Mouse (Mus musculus): ENCODE results near the gene Eif2b1. TPM values are rescaled to one million over a fixed set of nuclear protein-coding genes. Genes with fewer than 3 reads are reported as not detected.
A peak's percentile ranks its signal among the peaks of the same experiment; 100 is the strongest.
"Not testable (repeated sequence)": the region's sequence is repeated elsewhere in the genome, so short reads cannot be mapped to it uniquely, and the experiment has no call there.

The Eif2b1 gene
- polyA plus RNA-seq (2015; fragmentation: Nextera tagmentation; extraction: Ambion mirVana), result 68.1 and 71.3 TPM in 2 replicates

GRCm38 (mm10) chr5:124578633-124579317 lies at the start of gene Eif2b1, which contains the start of gene Gtf2h3:
TSS of gene Eif2b1 (minus strand) at chr5:124579131.
TSS of gene Gtf2h3 (plus strand) at chr5:124579140.
- WGBS, result under 1% methylated on average over 51 of the region's 51 CpGs
- Histone ChIP-seq H3K27ac (peak within 1 kb of the TSS; percentile 24; the same call in 1 of the 2 replicates), H3K4me2 (peak within 1 kb of the TSS; percentile 83), H3K9me3 (no peaks in the 10 kb centered on the region), H3K36me3 (peaks cover 50% of the 10 kb centered on the region), H3K4me3 (peak within 1 kb of the TSS; percentile 79), H3K4me1 (peaks cover 27% of the 10 kb centered on the region), H3K27me3 (no peaks in the 10 kb centered on the region), H3K9ac (peak within 1 kb of the TSS; percentile 60)
- peak; percentile 85 for ATAC-seq (ENCODE audit: insufficient number of reproducible peaks, low FRiP score, low TSS enrichment, low read depth)

GRCm38 (mm10) chr5:124624291-124624690 lies 45.4 kb upstream of the Eif2b1 start:
- H3K27me3 ChIP-seq, result no peaks in the 10 kb centered on the region
- ATAC-seq (ENCODE audit: insufficient number of reproducible peaks, low FRiP score, low TSS enrichment, low read depth), result no peak
- H3K9me3 ChIP-seq, result no peaks in the 10 kb centered on the region
- H3K4me3 ChIP-seq, result no peak overlapping the region
- WGBS, result 81% methylated on average over 9 of the region's 9 CpGs
- no peak overlapping the region for H3K4me2 ChIP-seq
- no peak overlapping the region for H3K27ac ChIP-seq
- H3K9ac ChIP-seq, result no peak overlapping the region
- peaks cover 7% of the 10 kb centered on the region for H3K4me1 ChIP-seq
- H3K36me3 ChIP-seq, result no peaks in the 10 kb centered on the region

- 83% methylated on average over 15 of the region's 15 CpGs for WGBS
- peaks cover under 1% of the 10 kb centered on the region for H3K4me1 ChIP-seq
- H3K4me2 ChIP-seq, result no peak overlapping the region
- no peak overlapping the region for H3K4me3 ChIP-seq
- no peaks in the 10 kb centered on the region for H3K27me3 ChIP-seq
- no peaks in the 10 kb centered on the region for H3K36me3 ChIP-seq
- no peak for ATAC-seq (ENCODE audit: insufficient number of reproducible peaks, low FRiP score, low TSS enrichment, low read depth)
- no peak overlapping the region for H3K27ac ChIP-seq
- H3K9ac ChIP-seq, result no peak overlapping the region
- no peaks in the 10 kb centered on the region for H3K9me3 ChIP-seq
These were observed 44.0 kb upstream of the Eif2b1 start for GRCm38 (mm10) chr5:124622890-124623289.

- H3K9me3 ChIP-seq, result no peaks in the 10 kb centered on the region
- ATAC-seq (ENCODE audit: insufficient number of reproducible peaks, low FRiP score, low TSS enrichment, low read depth), result no peak
These were observed 42.4 kb upstream of the Eif2b1 start for GRCm38 (mm10) chr5:124621362-124621761.

GRCm38 (mm10) chr5:124618711-124619110 lies 39.8 kb upstream of the Eif2b1 start:
- Histone ChIP-seq H3K4me2 (no peak overlapping the region), H3K27ac (no peak overlapping the region), H3K27me3 (no peaks in the 10 kb centered on the region), H3K4me1 (no peaks in the 10 kb centered on the region), H3K9ac (no peak overlapping the region), H3K4me3 (no peak overlapping the region), H3K36me3 (0 out of 2 replicates have a peak, but pooled peaks cover 5% of the 10 kb centered on the region), H3K9me3 (no peaks in the 10 kb centered on the region)
- no peak for ATAC-seq (ENCODE audit: insufficient number of reproducible peaks, low FRiP score, low TSS enrichment, low read depth)
- 79% methylated on average over 10 of the region's 10 CpGs for WGBS

More at GRCm38 (mm10) chr5:124621362-124621761, 42.4 kb upstream of the Eif2b1 start:
- 79% methylated on average over 13 of the region's 13 CpGs for WGBS
- H3K4me3 ChIP-seq, result no peak overlapping the region
- H3K36me3 ChIP-seq, result 0 out of 2 replicates have a peak, but pooled peaks cover 2% of the 10 kb centered on the region
- H3K4me1 ChIP-seq, result no peaks in the 10 kb centered on the region
- H3K9ac ChIP-seq, result no peak overlapping the region
- no peak overlapping the region for H3K4me2 ChIP-seq
- no peak overlapping the region for H3K27ac ChIP-seq
- no peaks in the 10 kb centered on the region for H3K27me3 ChIP-seq

GRCm38 (mm10) chr5:124614709-124615108 lies 35.8 kb upstream of the Eif2b1 start:
- Histone ChIP-seq H3K4me1 (no peaks in the 10 kb centered on the region), H3K9ac (no peak overlapping the region), H3K36me3 (peaks cover 20% of the 10 kb centered on the region; the same call in 1 of the 2 replicates), H3K4me3 (no peak overlapping the region), H3K4me2 (no peak overlapping the region), H3K27ac (no peak overlapping the region), H3K27me3 (no peaks in the 10 kb centered on the region), H3K9me3 (no peaks in the 10 kb centered on the region)
- ATAC-seq (ENCODE audit: insufficient number of reproducible peaks, low FRiP score, low TSS enrichment, low read depth), result peak; percentile 52; the same call in 1 of the 2 replicates
- WGBS, result 82% methylated on average over 11 of the region's 11 CpGs

GRCm38 (mm10) chr5:124610965-124611364 lies 32.0 kb upstream of the Eif2b1 start:
- ATAC-seq (ENCODE audit: insufficient number of reproducible peaks, low FRiP score, low TSS enrichment, low read depth), result no peak
- 73% methylated on average over 10 of the region's 10 CpGs for WGBS

GRCm38 (mm10) chr5:124605041-124605622 lies 26.2 kb upstream of the Eif2b1 start:
- Histone ChIP-seq H3K9me3 (no peaks in the 10 kb centered on the region), H3K4me1 (no peaks in the 10 kb centered on the region), H3K4me2 (no peak overlapping the region), H3K9ac (no peak overlapping the region), H3K27ac (no peak overlapping the region), H3K27me3 (no peaks in the 10 kb centered on the region), H3K36me3 (0 out of 2 replicates have a peak, but pooled peaks cover 3% of the 10 kb centered on the region), H3K4me3 (no peak overlapping the region)
- 85% methylated on average over 17 of the region's 17 CpGs for WGBS
- no peak for ATAC-seq (ENCODE audit: insufficient number of reproducible peaks, low FRiP score, low TSS enrichment, low read depth)

More at GRCm38 (mm10) chr5:124610965-124611364, 32.0 kb upstream of the Eif2b1 start:
- H3K4me2 ChIP-seq, result no peak overlapping the region
- peaks cover 16% of the 10 kb centered on the region; the same call in 1 of the 2 replicates for H3K36me3 ChIP-seq
- no peaks in the 10 kb centered on the region for H3K9me3 ChIP-seq
- no peak overlapping the region for H3K4me3 ChIP-seq
- H3K27ac ChIP-seq, result no peak overlapping the region
- no peak overlapping the region for H3K9ac ChIP-seq
- no peaks in the 10 kb centered on the region for H3K4me1 ChIP-seq
- H3K27me3 ChIP-seq, result no peaks in the 10 kb centered on the region

GRCm38 (mm10) chr5:124604296-124604695 lies 25.4 kb upstream of the Eif2b1 start:
- H3K27ac ChIP-seq, result no peak overlapping the region
- H3K4me3 ChIP-seq, result no peak overlapping the region
- H3K9me3 ChIP-seq, result no peaks in the 10 kb centered on the region
- H3K9ac ChIP-seq, result no peak overlapping the region
- no peaks in the 10 kb centered on the region for H3K36me3 ChIP-seq
- no peak for ATAC-seq (ENCODE audit: insufficient number of reproducible peaks, low FRiP score, low TSS enrichment, low read depth)
- peaks cover 3% of the 10 kb centered on the region for H3K4me1 ChIP-seq
- H3K4me2 ChIP-seq, result no peak overlapping the region
- H3K27me3 ChIP-seq, result no peaks in the 10 kb centered on the region
- 85% methylated on average over 4 of the region's 4 CpGs for WGBS

- Histone ChIP-seq H3K4me3 (no peak overlapping the region), H3K4me1 (peaks cover 14% of the 10 kb centered on the region), H3K9me3 (no peaks in the 10 kb centered on the region), H3K9ac (no peak overlapping the region), H3K36me3 (no peaks in the 10 kb centered on the region), H3K27ac (no peak overlapping the region), H3K4me2 (no peak overlapping the region), H3K27me3 (no peaks in the 10 kb centered on the region)
- WGBS, result 61% methylated on average over 5 of the region's 5 CpGs
- ATAC-seq (ENCODE audit: insufficient number of reproducible peaks, low FRiP score, low TSS enrichment, low read depth), result no peak
These were observed 23.4 kb upstream of the Eif2b1 start for GRCm38 (mm10) chr5:124602349-124602748.

- WGBS, result 51% methylated on average over 8 of the region's 8 CpGs
- Histone ChIP-seq H3K36me3 (peaks cover 23% of the 10 kb centered on the region), H3K4me1 (peaks cover 14% of the 10 kb centered on the region), H3K4me3 (0 out of 2 replicates have a peak overlapping the region, but pooled peaks have one; percentile 83)
- not testable (repeated sequence) for H3K27ac ChIP-seq; ATAC-seq (ENCODE audit: insufficient number of reproducible peaks, low FRiP score, low TSS enrichment, low read depth); H3K9ac ChIP-seq; H3K4me2 ChIP-seq; H3K27me3 ChIP-seq; H3K9me3 ChIP-seq
These were observed 20.8 kb upstream of the Eif2b1 start for GRCm38 (mm10) chr5:124599726-124600125.

All from limb, embryonic 15.5 days (tissue).